Mouse (Mus musculus): ENCODE results near the gene Dexi.

DNA sequence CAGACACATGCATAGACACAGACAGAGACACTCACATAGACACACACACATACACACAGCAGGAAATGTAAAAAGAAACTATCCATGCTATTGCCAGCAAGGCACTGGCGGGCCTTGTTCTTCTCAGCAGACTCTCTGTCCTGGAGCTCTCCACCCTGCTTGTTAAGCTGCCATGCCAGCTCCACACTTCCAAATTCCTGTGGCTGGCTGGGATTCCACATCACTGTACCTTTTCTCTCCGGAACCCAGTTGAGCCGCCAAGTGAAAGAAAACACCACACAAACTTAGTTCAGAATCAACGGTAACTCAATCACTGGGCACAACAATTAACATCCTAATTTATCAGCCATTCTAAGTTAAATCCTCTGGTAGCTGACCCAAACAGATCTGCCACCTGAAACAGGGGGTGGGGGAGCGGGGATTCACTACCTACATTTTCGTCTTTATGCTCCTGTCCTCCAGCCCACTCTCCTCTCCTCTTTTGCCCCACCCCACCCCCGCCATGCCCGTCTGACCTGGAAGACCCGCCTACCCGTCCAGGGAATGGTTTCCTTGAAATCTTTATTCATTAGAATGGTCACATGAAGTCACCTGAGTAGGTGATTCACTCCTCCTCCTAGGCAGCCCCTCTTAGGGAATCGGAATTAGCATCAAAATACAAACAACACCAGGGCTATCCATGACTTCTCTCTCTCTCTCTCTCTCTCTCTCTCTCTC, 75.3 kb downstream of the Dexi start:
- TF ChIP-seq CTCF (conservative IDR thresholded peaks at IDR 0.05; ENCODE audit: insufficient read depth, insufficient read length, low read depth, low read length) (no peak), POLR2A (IDR thresholded peaks at IDR 0.05; ENCODE audit: low read depth, low read length) (no peak)

Data from kidney, adult 2 months (tissue).